Mouse (Mus musculus) embryonic facial prominence, embryonic 10.5 days (tissue): ENCODE data around the gene Plg. TPM values are rescaled to one million over a fixed set of nuclear protein-coding genes. Genes with fewer than 3 reads are reported as not detected.
A peak's percentile ranks its signal among the peaks of the same experiment; 100 is the strongest.

Experiments
- DNase-seq: peaks from one replicate; pipeline ENCODE4 v3.0.0-alpha.2; 2017; ENCODE audit warnings: low spot score
- H3K27ac ChIP-seq: fragments of 300-500 bp; sonication (generic); replicated peaks from 2 replicates; pipeline ENCODE4 v1.5.1; 2016; ENCODE audit warnings: mild to moderate bottlenecking
- H3K27me3 ChIP-seq: fragments of 300-500 bp; sonication (generic); replicated peaks from 2 replicates; pipeline ENCODE4 v1.6.1; 2016; ENCODE audit warnings: low read depth, mild to moderate bottlenecking; ENCODE audit not compliant: poor library complexity, severe bottlenecking
- H3K36me3 ChIP-seq: fragments of 300-500 bp; sonication (generic); replicated peaks from 2 replicates; pipeline ENCODE4 v1.6.1; 2016; ENCODE audit warnings: mild to moderate bottlenecking, moderate library complexity
- H3K4me1 ChIP-seq: fragments of 300-500 bp; sonication (generic); 2 replicates; pipeline ENCODE4 v1.6.1; 2016
- H3K4me3 ChIP-seq: fragments of 300-500 bp; sonication (generic); 2 replicates; pipeline ENCODE4 v1.5.1; 2016; ENCODE audit warnings: mild to moderate bottlenecking, moderate library complexity
- H3K9me3 ChIP-seq: fragments of 300-500 bp; sonication (generic); 2 replicates; pipeline ENCODE4 v1.6.1; 2016; ENCODE audit warnings: mild to moderate bottlenecking
- WGBS: fragments of 180-500 bp; shearing (Covaris S2); methylation state at CpG from one replicate; pipeline ENCODE4 v1.1.7; 2016; 5-methylcytosine and 5-hydroxymethylcytosine counted together
- polyA plus RNA-seq: library from polyadenylated mRNA; unstranded; fragments of >200 nt; fragmentation: Nextera tagmentation; extraction: Ambion mirVana; gene quantifications from 2 replicates; pipeline ENCODE4 v1.2.1, GENCODE M21; 2016

Plg gene
- polyA plus RNA-seq, 1 experiment from 2014 or later: not detected

DNA sequence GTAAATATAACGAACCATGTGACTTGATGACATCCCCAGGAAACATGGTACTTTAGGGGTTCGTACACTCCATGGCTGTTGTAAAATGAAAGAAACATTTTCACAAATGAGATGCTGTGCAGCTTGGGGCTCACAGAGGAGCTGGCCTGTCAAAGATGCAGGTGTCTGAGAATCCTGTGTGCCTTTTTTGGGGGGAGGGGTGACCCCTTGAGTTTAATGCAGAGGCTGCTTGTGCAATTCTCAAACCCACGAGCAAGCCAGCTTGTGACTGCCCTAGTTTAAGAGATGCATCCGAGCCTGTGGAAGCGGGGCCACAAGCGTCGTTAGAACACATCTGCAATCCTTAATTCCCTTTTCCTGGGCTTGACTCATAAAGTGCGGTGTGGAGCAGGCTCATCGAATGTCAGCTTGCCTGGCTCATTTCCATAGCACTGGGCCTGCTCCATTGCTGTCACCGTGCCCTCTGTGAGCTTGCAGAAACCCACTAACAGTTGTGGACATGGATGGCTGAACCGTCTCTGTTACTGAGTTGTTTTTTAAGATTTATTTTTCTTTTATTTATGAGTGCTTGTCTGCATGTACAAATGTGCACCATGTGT is 31.0 kb downstream of the Plg start:
- Histone ChIP-seq H3K27ac (no peak overlapping the region), H3K9me3 (peaks cover 13% of the 10 kb centered on the region; the same call in 1 of the 2 replicates), H3K4me3 (no peak overlapping the region)

DNA sequence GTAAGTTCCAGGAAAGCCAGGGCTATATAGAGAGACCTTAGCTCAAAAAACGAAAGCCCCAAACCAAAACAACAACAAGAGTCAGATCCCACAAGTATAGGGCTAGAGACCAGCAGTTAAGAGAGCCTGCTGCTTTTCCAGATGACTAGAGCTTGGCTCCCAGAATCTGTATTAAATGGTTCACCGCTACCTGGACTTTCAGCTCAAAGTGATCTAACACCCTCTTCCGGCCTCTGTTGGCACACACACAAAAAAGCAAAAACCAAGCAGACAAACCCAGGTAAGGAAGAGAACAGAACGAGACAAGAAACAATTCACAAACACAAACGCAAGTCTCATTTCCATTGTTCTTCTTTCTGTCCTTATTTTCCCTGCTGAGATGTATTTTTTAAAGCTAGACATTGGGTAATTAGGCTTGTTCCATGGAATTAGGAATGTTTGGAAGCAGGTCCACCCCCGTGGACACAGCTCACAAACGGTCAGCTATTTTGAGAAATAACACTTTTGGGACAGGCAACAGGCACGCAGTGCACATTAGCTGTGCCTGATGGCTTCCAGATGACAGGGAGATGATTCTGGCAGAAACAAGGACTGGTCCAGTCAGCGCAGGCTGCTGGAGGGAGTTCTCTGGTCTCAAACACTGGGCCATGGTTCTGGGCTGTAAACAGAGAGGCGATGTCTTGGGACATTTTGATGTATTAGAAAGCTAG is 33.9 kb downstream of the Plg start:
- Histone ChIP-seq H3K27me3 (no peaks in the 10 kb centered on the region), H3K27ac (peak overlapping the region; percentile 65), H3K4me3 (no peak overlapping the region), H3K36me3 (no peaks in the 10 kb centered on the region), H3K4me1 (peaks cover 47% of the 10 kb centered on the region), H3K9me3 (no peaks in the 10 kb centered on the region)
- DNase-seq: peak; percentile 50
- 57% methylated on average over 10 of the region's 10 CpGs for WGBS

More for the DNA sequence above, 31.0 kb downstream of the Plg start:
- 81% methylated on average over 11 of the region's 11 CpGs for WGBS
- Histone ChIP-seq H3K36me3 (no peaks in the 10 kb centered on the region), H3K27me3 (no peaks in the 10 kb centered on the region), H3K4me1 (peaks cover 33% of the 10 kb centered on the region)
- no peak for DNase-seq

DNA sequence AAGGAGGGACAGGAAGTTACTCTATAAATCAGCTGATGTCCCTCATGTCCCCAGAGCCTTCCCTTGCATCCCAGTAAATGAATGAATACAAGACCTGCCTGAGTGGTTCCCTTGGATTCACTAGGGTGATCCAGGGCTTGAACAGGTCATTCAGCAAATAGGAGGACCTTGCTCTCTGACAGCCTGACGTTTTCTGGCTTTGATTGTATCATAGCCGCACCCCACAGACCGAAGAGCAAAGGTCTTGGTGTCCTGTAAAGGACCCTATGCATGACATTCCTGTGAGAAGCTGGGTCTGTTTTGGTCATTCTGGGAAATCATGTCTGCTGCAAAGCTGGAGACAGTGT is 34.5 kb downstream of the Plg start:
- WGBS: 65% methylated on average over 3 of the region's 3 CpGs
- Histone ChIP-seq H3K27ac (peak overlapping the region; percentile 65), H3K27me3 (no peaks in the 10 kb centered on the region), H3K9me3 (no peaks in the 10 kb centered on the region), H3K36me3 (no peaks in the 10 kb centered on the region), H3K4me3 (no peak overlapping the region), H3K4me1 (peaks cover 47% of the 10 kb centered on the region)
- DNase-seq: no peak

DNA sequence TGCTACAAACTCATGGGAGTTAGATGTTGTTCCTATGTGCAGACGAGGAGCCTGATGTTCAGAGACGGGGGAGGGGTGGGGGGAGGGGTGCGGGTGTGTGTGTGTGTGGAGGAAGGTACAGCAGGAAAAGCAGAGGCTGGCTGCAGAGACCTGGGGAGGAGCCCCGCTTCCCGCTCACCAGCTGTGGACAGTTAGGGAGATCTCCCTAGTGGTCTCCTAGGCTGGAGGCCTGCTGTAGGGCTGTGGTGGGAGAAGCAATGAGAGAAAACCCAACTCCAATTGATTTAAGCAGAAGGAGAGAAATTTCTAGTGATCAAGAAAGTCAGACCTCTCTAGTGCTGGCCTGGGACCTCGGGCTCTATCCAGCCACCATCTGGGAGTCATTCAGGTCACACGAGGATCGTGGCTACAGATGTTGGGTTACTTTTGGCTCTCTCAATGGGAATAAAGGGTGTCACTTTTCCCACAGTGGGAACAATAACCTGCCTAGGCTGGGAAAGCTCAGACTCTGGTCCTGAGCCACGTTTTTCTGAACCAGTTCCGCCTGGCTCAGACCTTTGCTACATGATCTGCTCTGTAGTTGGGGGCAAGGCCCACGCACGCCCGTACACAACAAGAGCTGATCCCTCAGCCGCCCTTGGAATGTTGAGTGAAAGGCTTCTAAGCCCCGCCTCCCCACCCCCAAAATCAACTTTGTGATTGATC is 36.8 kb downstream of the Plg start:
- 39% methylated on average over 15 of the region's 15 CpGs for WGBS
- Histone ChIP-seq H3K27me3 (no peaks in the 10 kb centered on the region), H3K4me3 (no peak overlapping the region), H3K27ac (peak overlapping the region; percentile 77), H3K9me3 (no peaks in the 10 kb centered on the region), H3K4me1 (peaks cover 47% of the 10 kb centered on the region), H3K36me3 (no peaks in the 10 kb centered on the region)
- peak; percentile 65 for DNase-seq

DNA sequence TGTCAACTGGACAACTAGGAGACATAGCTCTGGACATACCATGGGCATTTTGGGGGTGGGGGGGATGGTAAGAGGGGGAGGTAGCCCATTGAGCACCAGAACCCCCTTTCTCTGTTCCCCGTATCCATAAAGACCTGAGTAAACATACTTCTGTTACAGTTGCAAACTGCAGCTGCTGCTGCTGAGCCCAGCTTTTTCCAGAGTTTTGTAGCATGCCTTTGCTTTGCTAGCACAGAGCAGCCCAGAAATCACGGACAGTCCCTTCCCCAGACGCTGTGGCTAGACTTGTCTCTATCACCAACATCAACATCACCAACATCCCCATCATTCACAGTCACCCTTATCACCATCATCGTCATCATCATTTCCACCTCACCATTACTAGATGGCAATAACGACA is 37.3 kb downstream of the Plg start:
- DNase-seq: no peak
- no peaks in the 10 kb centered on the region for H3K36me3 ChIP-seq
- peak overlapping the region; percentile 77 for H3K27ac ChIP-seq
- peaks cover 42% of the 10 kb centered on the region for H3K4me1 ChIP-seq
- WGBS: 72% methylated on average over 5 of the region's 5 CpGs
- no peaks in the 10 kb centered on the region for H3K9me3 ChIP-seq
- H3K27me3 ChIP-seq: no peaks in the 10 kb centered on the region
- no peak overlapping the region for H3K4me3 ChIP-seq

DNA sequence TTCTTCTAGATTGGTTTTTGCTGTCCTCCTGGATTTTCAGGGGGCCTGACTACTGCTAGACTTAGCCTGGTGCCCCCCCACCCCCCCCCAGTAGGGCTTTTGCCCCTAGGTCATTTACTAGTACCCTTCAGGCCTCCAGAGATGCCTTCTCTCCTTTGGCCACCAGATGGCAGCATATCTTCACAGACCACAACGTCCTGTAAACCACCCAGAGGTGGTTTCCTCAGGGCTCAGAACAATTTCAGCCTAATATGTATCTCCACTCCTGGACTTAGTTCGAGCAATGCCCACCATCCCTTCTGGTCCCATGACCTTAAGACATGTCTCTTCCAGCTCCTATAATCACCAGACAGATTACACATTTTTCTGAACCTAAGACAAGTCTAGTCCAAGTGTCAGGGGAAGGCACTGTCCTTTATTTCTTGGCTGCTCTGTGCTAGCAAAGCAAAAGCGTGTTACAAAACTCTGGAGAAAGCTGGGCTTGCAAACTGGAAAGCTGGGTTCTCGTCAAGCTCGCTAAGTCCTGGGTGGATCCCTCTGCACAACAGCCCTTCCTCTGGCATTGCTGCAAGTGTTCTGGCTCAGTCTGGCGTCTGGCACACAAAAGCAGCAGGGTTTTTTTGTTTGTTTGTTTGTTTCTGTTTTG is 38.0 kb downstream of the Plg start:
- peak; percentile 82 for DNase-seq
- Histone ChIP-seq H3K27ac (0 out of 2 replicates have a peak overlapping the region, but pooled peaks have one; percentile 77), H3K36me3 (no peaks in the 10 kb centered on the region), H3K27me3 (no peaks in the 10 kb centered on the region), H3K4me1 (peaks cover 38% of the 10 kb centered on the region), H3K4me3 (no peak overlapping the region), H3K9me3 (no peaks in the 10 kb centered on the region)
- 48% methylated on average over 6 of the region's 6 CpGs for WGBS

DNA sequence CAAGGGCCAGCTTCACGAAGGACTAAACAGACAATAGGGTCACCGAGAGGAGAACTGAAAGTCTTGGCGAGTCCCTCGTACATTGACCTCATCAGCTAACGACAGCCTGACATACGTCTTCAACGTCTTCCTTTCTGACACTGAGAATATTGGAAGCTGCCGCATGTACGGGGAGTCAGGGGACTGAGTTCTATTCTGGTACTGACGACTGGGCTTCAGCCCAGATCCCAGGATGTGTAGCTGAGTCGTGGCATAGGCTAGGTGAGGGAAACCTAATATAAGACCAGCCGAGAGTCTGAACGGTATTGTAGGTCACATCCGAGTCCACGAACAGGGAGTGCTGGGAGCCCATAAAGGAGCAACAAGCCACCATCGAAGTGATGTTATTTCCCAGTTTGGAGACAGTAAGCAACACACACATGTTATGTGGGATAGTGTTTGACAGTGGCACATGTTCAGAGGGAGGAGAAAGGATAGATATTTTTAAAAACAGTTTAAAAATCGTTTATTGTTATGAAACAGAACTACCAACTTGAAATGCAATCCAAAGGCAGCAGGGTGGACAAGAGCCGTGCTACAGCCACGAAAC is 41.2 kb downstream of the Plg start:
- WGBS: 79% methylated on average over 19 of the region's 19 CpGs
- H3K4me3 ChIP-seq: no peak overlapping the region
- DNase-seq: no peak
- no peak overlapping the region for H3K27ac ChIP-seq
- H3K9me3 ChIP-seq: no peaks in the 10 kb centered on the region
- H3K4me1 ChIP-seq: peaks cover 20% of the 10 kb centered on the region
- no peaks in the 10 kb centered on the region for H3K27me3 ChIP-seq
- H3K36me3 ChIP-seq: no peaks in the 10 kb centered on the region

DNA sequence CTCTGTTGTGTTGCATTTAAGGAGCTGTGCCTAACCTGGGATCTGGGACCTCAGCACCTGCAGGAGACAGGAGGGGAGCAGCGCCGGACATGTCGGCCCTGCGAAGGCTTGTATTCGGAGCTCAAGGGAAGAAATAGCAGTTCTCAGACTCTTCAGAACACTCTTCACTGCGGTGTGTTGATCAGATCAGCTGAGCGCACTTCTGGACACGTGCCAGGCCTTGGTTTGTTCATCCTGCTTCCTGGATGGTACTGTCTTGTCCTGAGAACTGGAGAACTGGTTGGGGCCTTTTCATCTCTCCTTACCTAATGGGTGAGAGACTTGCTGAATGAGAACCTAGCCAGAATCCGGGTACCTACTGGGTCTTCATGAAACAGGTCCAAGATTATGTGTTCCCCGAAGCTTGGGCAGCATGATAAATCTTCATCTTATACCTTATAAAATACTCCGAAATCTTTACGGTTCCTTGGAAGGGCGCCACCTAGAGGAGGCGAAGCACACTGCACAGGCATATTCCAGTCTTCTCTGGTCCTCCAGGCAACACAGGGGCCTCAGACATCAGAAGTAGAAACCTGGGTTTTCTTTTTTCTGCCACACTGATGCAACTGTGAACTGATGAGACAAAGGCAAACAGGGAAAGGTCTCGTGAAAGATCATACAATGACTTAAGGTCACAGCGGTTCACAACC is 42.6 kb downstream of the Plg start:
- Histone ChIP-seq H3K4me3 (no peak overlapping the region), H3K27me3 (no peaks in the 10 kb centered on the region; the same call in 1 of the 2 replicates), H3K27ac (no peak overlapping the region), H3K9me3 (no peaks in the 10 kb centered on the region), H3K4me1 (peaks cover 6% of the 10 kb centered on the region), H3K36me3 (no peaks in the 10 kb centered on the region)
- no peak for DNase-seq
- 66% methylated on average over 16 of the region's 16 CpGs for WGBS

DNA sequence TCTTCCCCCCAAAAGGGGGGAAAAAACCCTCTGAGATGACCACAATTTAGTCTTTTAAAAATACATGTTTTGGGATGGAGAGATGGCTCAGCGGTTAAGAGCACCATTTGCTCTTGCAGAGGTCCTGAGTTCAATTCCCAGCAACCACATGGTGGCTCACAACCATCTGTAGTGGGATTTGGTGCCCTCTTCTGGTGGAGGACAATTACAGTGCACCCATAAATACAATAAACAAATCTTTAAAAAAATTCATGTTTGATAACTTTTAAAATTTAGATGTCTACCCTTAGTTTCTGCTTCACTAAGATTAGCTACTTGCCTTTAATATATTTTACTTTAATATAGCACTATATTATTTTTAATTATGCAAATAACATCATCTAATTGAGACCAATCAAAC is 43.7 kb downstream of the Plg start:
- H3K27me3 ChIP-seq: no peaks in the 10 kb centered on the region; the same call in 1 of the 2 replicates
- DNase-seq: no peak
- no peak overlapping the region for H3K4me3 ChIP-seq
- WGBS: 86% methylated on average over 1 of the region's 1 CpGs
- H3K9me3 ChIP-seq: no peaks in the 10 kb centered on the region
- no peak overlapping the region for H3K27ac ChIP-seq
- H3K36me3 ChIP-seq: no peaks in the 10 kb centered on the region
- peaks cover 4% of the 10 kb centered on the region; the same call in 1 of the 2 replicates for H3K4me1 ChIP-seq

DNA sequence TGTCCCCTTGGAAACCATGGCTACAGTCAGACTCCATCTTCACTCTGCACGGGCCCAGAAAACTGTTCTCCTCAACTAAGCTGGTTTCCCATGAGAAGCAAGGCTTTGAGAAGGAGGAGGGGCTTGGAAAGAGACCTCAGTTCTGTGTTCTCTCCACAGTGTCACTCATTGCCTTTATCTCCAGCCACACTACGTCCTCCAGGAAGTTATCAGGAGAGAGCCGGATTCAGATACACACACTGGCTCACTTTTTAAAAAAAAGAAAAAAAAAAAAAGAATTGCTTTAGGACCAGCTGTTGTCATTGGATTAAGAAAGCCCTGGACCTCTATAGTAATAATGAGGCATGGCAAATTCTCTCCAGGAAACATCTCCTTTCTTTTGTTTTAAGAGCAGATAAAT is 48.7 kb downstream of the Plg start:
- no peak overlapping the region for H3K4me3 ChIP-seq
- H3K4me1 ChIP-seq: peaks cover 19% of the 10 kb centered on the region
- peaks cover 3% of the 10 kb centered on the region; the same call in 1 of the 2 replicates for H3K27me3 ChIP-seq
- H3K36me3 ChIP-seq: no peaks in the 10 kb centered on the region
- no peaks in the 10 kb centered on the region for H3K9me3 ChIP-seq
- no peak overlapping the region for H3K27ac ChIP-seq
- DNase-seq: no peak
- 58% methylated on average over 3 of the region's 3 CpGs for WGBS

DNA sequence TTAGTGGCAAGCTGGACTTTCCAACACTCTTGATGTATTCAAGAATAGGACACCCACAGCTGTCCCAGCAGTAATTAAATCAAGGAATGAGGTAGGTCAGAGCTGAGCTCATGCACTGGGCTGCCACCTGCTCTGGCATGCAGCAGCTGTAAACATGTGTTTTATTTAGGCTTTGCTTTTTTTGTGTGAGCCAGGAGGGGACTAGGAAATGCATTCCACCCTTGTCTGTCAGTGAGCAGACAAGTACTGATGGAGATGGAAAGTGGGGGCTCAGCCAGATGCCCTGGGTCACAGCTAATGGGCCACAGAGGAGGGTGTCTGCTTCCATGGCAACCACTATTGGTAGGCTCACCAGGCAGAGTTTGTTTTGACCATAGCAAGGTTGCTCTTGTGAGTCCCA is 50.0 kb downstream of the Plg start:
- Histone ChIP-seq H3K36me3 (no peaks in the 10 kb centered on the region), H3K27me3 (peaks cover 3% of the 10 kb centered on the region; the same call in 1 of the 2 replicates), H3K4me3 (no peak overlapping the region), H3K4me1 (peaks cover 21% of the 10 kb centered on the region), H3K9me3 (no peaks in the 10 kb centered on the region), H3K27ac (no peak overlapping the region)
- DNase-seq: peak; percentile 64

DNA sequence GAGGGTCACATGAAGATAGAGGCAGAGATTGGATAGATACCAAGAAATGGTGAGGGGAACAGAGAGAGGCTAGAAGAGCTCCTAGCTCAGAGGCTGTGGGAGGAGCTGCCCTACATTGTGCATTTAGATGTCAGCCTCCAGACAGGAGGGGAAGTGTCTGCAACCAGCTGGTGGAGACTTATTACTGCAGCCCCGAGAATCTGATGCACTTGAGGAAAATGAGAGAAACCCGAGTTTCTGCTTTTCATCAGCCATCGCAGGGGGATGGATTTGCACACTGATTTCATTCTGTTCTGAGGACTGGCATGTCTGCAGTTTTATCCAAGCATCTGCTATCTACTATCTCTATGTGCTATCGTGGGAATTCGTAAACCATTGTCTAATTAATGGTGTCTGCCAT is 53.3 kb downstream of the Plg start:
- no peak overlapping the region for H3K27ac ChIP-seq
- 71% methylated on average over 5 of the region's 5 CpGs for WGBS

More for the DNA sequence above, 53.3 kb downstream of the Plg start:
- 0 out of 2 replicates have a peak, but pooled peaks cover 3% of the 10 kb centered on the region for H3K27me3 ChIP-seq
- H3K4me1 ChIP-seq: peaks cover 17% of the 10 kb centered on the region
- H3K4me3 ChIP-seq: no peak overlapping the region
- DNase-seq: no peak
- no peaks in the 10 kb centered on the region for H3K9me3 ChIP-seq
- no peaks in the 10 kb centered on the region for H3K36me3 ChIP-seq
